Mouse (Mus musculus): ENCODE data around the gene Brd4.
"Not testable (repeated sequence)": the region's sequence is repeated elsewhere in the genome, so short reads cannot be mapped to it uniquely, and the experiment has no call there.

Brd4 gene

DNA sequence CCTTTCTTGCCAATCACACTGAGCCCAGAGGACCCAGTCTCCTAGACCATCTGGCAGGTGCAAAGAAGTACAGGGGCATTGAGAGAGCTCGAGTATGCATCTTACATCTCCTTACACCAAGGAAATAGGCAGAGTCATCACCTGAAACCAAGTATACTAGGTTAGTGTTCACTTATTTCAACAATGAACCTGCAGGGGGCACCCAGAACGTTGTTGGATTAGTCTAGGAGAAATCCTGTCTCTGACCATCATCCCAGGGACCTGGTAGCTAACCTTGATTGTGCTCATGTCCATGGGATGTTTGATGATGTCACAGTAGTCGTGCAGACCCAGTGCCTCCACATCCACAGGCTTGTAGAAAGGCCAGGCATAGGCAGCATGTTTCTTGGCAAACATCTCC is 63.6 kb downstream of the Brd4 start:
- DNase-seq: no peak

DNA sequence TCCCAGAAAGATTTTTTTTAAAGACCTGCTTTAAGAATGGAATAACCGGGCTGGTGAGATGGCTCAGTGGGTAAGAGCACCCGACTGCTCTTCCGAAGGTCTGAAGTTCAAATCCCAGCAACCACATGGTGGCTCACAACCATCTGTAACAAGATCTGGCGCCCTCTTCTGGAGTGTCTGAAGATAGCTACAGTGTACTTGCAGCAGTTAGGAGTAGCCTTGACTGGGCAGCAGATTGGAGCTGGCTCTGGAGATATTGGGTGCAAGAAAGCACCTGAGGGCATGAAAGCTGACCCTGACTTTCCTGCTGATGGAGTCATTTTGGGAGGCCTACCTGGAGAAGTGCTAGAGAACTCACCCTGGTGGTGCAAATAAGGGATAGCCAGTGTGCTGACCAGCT is 68.9 kb downstream of the Brd4 start:
- DNase-seq: not testable (repeated sequence)

DNA sequence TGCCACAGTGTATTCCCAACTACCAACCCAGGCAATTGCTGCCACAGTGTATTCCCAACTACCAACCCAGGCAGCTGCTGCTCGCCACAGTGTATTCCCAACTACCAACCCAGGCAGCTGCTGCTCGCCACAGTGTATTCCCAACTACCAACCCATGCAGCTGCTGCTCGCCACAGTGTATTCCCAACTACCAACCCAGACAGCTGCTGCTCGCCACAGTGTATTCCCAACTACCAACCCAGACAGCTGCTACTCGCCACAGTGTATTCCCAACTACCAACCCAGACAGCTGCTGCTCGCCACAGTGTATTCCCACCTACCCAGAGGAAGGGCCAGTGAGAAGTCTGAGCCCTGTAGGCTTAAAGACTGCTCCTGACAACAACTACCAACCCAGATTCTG is 73.0 kb downstream of the Brd4 start:
- not testable (repeated sequence) for DNase-seq

DNA sequence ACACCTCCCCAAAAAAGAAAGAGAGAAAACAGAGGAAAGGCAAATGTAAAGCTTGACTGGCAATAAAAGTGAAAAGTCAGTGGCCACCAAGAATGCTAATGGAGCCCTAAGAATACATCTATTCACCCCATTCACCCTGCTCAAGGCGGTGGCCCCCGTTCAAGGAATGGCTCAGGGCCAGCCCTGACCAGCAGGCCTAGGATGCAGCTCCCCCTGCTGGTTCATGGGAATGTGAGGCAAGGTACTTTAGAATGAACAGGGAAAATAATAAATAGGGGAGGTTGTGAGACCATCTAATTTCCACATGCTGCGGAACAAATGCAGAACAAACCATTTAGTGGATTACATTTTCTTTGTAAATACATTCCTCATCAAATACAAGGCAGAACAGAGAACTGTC is 74.8 kb downstream of the Brd4 start:
- peak; percentile 63 for DNase-seq

DNA sequence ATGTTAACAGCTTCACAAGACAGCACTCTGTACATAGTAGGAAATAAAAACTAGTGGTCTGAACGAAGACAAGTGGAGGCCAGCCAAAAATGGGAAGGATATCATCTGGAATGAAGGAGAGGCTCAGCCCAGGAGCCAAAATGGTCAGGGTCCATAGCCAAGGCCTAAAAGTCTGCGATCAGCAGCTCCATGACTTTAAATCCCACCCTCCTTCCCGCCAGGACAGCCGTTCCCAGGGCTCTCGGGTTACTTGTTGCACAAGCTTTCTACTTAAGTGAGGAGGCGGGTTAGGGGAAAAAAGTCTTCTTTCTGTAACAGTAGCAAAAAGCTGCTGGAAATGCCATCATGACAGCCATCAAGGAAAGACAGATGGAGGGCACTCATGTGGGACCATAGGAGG is 75.4 kb downstream of the Brd4 start:
- DNase-seq: no peak

DNA sequence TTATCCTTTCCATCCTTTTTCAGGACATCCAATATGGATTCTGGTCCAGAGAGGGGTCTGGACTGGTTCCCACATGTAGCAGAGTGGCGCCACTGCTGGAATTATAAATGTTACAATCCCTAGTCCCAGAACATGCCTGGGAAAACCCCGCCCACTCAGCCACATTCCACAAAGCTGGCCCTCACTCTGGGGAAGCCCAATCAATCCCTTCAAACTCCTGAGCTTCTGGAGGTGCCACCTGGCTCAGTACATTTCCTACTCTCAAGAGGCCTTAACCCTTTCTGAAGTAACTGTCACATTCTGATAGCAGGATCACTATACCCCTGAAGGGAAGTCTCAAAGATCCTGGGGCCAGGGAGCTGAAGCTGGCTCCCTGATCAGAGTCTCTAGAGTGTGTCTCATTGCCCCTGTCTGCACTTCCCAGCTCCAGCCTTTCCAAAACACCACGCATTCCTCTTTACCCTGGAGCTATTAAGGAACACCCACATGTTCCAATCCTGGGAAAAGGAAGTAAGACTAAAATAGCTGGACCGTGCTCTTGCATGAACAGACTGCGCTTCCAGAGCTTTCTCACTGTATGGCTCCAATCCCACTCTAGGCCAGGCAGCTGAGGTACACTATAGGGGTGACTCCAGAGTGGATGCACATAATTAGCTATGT is 76.8 kb downstream of the Brd4 start:
- DNase-seq: peak; percentile 47

DNA sequence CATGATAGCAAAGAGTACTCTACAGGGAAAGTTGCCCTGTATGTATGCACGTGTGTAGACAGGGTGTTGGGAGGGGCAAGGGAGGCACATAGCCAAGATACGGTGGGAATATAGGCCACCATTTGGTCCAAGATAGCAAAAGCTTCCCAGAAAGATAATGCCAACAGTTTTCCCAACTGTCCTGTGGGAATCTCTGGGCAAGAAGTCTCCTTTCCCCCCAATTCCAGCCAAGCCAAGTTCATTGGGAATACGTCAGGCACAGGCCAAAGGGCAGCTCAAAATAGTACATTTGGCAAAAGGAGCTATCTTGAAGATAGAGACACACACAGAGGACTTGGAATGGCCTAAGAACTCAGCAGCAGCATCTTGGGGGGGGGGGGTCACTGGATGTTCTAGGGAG is 79.2 kb downstream of the Brd4 start:
- no peak for DNase-seq

DNA sequence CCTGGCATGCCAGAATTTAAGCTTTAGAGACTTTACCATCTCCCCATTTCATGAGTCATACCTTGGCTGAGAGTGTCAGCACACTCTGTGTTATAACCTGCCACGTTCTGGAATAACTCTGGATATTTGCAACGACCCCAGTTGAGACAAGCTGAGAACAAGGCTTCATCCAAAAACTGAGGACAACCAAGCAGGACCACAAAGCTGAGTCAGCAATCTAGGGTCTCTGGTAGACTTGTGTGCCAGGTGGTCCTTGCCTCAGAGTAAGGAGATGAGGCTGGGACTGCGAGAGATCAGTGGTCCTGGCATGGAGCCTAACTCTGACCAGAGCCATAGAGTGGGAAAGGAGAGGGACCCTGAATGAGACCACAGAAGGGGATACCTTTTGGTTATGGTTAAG is 81.5 kb downstream of the Brd4 start:
- DNase-seq: no peak

DNA sequence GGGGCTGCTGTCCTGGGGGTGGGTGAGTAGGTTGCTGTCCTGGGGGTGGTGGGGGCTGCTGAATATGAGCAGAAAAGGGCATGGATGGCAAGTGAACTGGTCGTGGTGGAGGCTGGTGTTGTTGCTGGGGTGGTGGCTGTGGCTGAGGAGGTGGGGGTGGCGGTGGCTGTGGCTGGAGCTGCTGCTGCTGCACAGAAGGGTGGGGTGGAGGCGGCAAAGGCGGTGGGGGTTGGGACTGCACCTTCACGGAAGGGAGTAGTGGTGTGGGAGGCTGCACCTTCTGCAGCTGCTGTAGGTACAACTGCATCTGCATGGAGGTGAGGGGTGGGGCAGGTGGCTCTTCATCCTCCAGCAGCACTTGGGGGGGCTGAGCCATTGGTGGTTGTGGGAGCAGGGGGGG is 83.4 kb downstream of the Brd4 start:
- no peak for DNase-seq

DNA sequence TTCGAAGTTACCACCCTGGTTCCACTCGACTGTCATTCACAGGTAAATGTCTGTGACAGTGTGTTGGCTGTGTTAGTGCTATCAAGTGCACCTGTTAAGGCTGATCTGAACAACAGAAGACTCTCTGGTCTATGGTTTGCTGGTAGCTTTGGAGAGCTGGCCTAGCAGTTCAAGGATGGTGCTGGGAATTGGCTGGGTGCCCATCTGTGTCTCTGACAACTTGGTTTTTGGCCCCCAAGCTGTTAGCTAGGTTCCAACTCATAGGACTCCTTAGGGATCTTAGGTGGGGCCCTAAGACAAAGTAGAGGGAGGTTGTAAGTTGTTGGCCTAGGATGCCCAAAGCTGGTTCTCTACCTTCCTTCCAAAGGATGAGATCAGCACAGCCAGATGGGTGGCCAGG is 84.7 kb downstream of the Brd4 start:
- DNase-seq: no peak

DNA sequence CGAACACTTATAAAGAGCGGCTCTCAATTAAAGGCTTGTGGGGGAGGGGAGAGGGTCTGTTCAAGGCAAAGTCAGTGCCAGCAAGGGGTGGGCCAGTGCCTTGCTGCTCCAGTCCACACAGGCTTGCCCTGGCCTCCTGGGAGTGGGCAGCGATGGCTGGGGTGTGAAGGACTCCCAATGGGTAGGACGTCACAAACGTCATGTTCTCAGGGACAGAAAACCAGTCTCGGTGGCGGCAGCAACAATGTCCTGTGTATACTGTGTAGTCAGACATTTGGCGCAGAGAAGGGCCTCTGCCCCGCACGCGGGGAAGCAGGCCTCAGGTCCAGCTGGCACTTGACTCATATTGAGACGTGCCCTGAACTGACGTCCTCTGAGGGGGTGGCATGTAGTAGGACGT is 87.4 kb downstream of the Brd4 start:
- DNase-seq: no peak

DNA sequence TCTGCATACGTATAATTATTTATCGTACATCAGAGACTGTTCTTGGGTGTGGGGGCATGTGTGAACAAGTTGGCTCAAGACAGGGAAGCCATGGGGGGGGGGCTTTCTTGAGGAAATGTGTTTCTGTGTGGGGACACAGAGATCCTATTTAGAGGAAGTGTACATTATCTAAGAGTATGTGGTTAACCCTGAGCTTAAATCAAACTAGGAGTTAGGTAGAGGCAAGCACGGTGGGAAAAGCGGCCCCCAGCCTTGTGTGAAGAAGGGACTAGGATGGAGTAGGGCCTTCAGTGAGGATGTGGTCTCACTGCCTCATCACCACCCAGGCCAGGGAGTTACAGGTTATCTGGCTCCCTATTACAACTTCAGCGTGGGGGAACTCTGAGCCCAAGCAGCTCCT is 88.8 kb downstream of the Brd4 start:
- DNase-seq: no peak

DNA sequence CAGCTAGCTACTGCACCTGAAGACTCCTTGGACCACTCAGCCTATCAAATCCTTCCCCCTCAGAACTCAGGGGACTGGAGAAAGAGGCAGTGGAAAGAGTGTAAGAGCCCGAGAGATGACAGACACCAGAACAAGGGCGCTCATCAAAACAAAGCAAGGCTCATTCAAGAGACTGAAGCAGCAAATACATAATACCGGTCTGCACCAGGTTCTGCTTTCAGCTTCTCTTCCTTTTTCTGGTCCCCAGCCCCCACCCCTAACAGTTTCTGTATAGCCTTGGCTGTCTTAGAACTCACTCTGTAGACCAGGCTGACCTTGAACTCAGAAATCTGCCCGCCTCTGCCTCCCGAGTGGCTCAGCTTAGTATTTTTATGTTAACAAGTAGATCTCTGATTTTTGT is 91.5 kb downstream of the Brd4 start:
- DNase-seq: no peak

DNA sequence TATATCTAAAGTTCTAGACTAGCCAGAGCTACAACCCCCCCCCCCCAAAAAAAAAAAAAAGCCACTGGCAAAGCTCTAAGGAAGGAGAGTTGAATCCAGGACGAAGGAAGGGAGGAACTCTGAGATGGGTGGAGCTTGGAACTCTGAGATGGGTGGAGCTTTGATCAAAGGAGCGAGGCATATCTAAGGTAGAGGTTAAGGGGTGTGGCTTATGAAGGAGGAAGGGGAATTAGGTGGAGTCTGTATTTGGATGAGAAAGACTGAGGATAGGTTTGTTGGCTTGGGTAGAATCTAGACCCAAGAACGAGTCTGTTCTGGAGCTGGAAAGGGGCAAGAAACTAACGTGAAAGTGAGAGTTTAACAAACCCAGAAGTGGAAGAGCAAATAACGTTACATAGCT is 94.7 kb downstream of the Brd4 start:
- no peak for DNase-seq

DNA sequence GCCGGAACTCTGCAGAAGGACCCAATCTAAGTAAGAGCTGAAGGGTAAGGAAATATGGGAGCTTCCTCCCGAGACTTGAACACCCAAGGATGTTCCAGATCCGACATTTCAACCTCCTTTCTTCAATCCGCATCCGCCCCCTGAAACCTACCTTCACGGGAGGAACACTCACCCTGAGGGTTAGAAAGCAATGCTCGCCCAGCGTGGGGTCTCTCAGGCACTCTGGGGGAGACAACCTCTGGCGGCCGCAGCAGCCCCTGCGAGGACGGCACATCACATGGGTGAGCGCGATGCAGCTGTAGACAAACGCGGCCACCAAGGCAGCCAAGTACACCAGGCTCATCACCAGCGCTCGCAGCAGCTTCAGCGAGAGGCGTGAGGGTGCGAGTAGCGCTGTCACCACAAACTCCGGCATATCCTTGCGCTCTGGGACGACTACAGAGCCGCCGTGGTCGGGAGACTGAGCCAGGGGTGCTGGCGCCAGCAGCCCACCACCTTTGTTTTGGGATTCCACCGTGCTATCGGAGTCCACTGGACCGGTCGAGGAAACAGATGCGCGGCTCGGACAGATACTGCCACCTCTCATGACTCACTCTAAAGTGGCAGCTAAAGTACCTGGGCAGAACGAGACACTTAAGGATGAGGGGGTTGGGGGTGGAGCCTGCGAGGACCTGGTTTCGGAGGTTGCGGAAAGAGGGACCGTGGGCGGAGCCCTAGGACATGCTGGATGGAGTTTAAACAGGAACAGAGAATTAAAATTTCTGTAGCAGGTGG is 95.5 kb downstream of the Brd4 start, which contains the start of gene Ephx3:
Gene Ephx3 (minus strand): TSS at position 687 of the 774 bp plus-strand sequence.
- DNase-seq: no peak

DNA sequence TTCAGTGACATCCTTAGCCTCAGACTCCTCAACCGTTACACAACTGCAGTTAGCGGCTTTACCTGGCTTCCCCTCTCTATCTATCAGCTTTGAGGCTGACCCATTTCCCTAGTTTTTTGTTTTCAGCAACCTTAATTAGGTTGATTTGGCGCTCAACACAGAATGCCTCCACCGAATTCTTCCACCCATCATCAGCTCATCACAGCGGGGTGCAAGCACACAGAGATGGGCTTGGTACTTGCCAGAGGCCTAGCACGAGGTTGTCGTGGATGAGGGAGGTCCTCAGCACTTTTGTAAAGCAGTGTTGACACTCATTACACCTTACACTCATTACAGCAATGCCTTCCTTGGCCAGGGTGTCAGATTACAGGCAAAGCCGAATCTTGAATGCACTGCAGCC is 101.5 kb downstream of the Brd4 start:
- no peak for DNase-seq

DNA sequence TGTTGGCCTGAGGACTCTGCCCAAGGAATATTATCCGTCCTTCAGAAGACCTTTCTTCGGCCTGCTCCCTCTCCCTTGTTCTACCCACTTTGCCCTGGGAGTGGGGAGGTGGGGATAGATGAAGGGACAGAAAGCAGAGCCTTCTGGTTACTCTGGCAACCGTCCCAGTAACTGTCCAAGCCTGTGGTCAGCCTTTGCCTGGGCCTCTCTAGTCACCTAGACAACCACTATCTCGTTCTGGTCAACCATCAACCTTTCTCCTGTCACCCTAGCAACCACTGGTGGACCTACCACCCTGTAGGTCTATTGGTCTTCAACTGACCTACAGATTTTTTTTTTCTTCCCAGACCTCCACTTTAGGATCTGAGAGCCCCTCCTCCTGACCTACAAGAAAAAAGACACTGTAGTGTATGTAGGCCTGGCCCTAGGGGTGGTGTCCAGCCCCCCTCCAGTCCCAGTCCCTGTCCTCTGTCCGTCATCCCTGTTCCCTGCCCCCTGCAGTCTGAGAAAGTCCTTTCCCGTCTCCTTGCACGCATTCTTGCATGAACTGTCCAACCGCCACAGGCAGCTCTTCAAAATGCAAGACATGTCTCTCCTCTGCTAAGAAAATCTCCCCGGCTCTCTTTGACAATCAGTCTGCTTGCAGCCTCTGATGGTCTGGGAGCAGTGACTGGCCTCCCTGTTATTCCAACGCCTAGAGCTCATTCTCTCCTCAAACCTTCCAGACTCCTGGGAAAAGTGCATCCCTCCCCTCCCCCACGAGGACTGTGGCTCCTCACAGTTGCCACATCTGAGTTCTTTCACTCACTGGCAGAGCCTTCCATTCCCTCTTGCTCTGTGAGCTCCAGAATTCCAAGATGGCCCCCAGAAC is 104.7 kb downstream of the Brd4 start:
- DNase-seq: no peak

DNA sequence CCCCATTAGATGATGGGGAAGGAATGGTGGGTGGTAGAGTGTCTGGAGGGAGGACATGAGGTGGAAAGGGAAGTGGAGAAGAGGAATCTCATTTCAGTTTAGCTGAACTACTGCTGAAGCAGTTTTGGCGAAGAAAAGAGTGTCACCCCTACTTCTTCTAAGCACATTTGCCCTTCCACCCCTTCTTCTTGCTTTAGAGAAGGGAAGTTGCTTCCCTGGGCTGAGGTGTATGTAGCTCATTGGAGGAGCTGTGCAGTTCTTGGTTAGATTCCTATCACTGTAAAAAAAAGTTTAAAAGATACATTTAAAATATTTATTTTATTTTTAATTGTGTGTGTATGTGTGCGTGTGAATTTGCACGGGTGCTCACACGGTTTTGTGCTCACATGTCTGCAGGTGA is 107.6 kb downstream of the Brd4 start:
- no peak for DNase-seq

DNA sequence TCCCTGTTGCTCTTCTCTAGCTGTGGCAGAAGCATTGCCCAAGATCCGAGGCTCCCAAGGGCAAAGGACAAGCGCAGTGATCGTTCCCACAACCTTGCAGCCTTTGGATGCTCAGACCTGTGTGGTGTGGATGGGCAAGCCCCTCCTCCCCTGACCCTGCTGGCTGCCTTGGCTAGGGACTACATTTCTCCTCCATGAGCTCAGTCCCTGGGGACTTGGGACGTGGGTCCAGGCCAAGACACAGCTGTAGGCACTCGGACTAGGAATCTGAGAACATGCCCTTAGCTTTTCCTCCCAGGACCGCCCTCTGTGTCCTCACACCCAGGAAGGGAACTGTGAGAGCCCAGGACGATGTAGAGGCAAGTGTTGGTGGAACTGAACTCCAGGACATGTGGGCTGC is 111.4 kb downstream of the Brd4 start:
- peak; percentile 54 for DNase-seq

DNA sequence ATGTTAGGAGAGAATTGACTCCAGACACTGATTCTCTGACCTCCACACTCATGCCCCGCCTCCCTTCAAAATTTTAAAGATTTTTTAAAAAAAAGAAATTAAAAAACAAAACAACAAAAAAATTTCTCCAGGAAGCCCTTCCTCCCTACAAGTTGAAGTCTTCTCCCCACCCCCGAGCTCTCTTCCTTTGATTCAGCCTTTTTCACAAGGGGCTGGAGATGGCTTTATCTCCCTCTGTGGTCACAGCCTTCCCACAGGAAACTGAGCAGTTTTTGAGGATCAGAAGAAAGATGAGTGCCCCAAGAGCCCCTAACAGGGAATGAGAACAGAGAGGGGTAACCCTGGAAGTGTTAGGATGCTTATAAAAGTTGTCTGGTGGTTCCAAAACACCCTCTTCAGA is 112.0 kb downstream of the Brd4 start:
- DNase-seq: no peak

DNA sequence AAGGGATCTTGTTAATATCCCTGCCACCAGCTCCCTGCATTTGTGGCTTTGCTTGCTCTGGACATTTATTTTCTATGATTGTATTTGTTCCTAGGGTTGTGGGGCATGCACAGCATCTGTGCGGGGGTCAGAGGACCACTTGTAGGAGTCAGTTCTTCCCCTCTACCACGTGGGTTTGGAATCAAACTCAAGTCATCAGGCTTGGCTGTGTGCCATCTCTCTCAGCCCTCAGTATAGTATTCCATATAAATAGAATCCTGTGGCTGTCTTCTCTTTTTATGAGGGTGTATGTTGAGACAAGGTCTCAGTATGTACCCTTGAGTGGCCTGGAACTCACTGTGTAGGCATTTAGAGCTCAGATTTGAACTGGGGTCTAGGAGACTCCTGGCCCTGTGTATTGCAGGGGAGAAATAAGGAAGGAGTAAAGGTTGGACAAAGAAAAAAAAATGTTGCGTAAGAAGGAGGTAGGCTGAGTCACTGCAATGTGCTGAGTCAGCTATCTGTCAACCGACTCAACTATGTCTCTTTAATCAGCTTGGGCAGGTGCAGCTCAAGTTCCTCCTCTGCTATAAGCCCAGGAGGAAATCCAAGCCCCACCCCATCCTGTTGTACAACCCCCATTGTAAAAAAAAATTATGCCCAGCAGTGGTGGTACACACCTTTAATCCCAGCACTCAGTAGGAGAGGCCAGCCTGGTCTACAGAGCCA is 114.8 kb downstream of the Brd4 start:
- DNase-seq: no peak

DNA sequence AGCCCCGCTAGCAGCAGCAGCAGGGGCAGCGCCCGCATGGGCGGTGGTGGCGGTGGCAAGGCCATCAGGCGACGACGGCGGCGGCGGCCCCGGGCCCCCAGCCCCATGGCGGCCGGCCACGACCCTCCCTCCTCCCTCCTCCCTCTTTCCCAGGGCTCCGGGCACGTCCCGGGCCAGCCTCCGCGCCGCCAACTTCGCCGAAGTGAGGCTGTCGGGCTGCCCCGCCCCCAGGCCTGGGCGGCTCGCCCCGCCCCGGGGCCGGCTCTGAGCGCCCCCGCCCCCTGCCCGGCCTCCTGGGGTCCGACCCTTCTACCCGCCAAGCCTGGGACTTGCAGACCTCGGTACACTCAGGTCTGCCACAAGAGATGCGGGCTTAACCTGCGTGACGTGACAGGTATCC is 117.8 kb downstream of the Brd4 start, which contains the start of gene Notch3:
Gene Notch3 (minus strand): TSS at position 166 of the 400 bp plus-strand sequence.
- peak; percentile 59 for DNase-seq

Data from kidney, adult 18-20 months (tissue).